Mouse (Mus musculus): Measurements from ENCODE around the gene Rab3gap1. TPM values are rescaled to one million over a fixed set of nuclear protein-coding genes. Genes with fewer than 3 reads are reported as not detected.

The Rab3gap1 gene
- total RNA-seq (2012; rRNA removed): 59.3 and 62.3 TPM in 2 replicates
- 10 to 100 TPM; 25.8 to 45.5 TPM for polyA plus RNA-seq (2012; ENCODE audit: insufficient read depth in 1 of 2, insufficient read length in 2 of 2, low read depth in 1 of 2, low replicate concordance in 2 of 2, missing spikeins in 1 of 2)

- peaks cover 0 to 11% of the 10 kb centered on the region in 2 experiments for H3K4me1 ChIP-seq (ENCODE audit: control insufficient read depth in 1 of 2, insufficient read depth in 2 of 2, low read length in 2 of 2)
- peak; percentile 94 for DNase-seq (ENCODE audit: low read depth, low spot score)
- TF ChIP-seq ZKSCAN1 (IDR thresholded peaks at IDR 0.05; ENCODE audit: low read depth, low read length) (no peak), POLR2AphosphoS2 (IDR thresholded peaks at IDR 0.05; ENCODE audit: low read length) (peak; percentile 95), MXI1 (IDR thresholded peaks at IDR 0.05; ENCODE audit: low read depth, low read length) (peak; percentile 77), ZNF384 (IDR thresholded peaks at IDR 0.05; ENCODE audit: low read depth, low read length) (no peak), POLR2A (IDR thresholded peaks at IDR 0.05; ENCODE audit: control insufficient read depth in 1 of 2, insufficient read depth in 1 of 2, low read depth in 1 of 2, low read length in 2 of 2, poor library complexity in 1 of 2) (peak; percentile 96 to 97), UBTF (IDR thresholded peaks at IDR 0.05; ENCODE audit: borderline replicate concordance, insufficient read depth, low read depth, low read length) (no peak), MYB (IDR thresholded peaks at IDR 0.05; ENCODE audit: low read depth, low read length) (no peak), KAT2A (conservative IDR thresholded peaks at IDR 0.05; ENCODE audit: low read depth, low read length) (peak; percentile 43; the same call in 1 of the 2 replicates), MAX (IDR thresholded peaks at IDR 0.05; ENCODE audit: low read length) (0 out of 2 replicates have a peak, but pooled peaks have one; percentile 16), NELFE (IDR thresholded peaks at IDR 0.05; ENCODE audit: low read depth, low read length) (peak; percentile 96), JUND (IDR thresholded peaks at IDR 0.05; ENCODE audit: low read depth, low read length) (0 out of 2 replicates have a peak, but pooled peaks have one; percentile 16), ZMIZ1 (IDR thresholded peaks at IDR 0.05; ENCODE audit: low read depth, low read length) (peak; percentile 81; the same call in 1 of the 2 replicates), SIN3A (IDR thresholded peaks at IDR 0.05; ENCODE audit: low read length) (peak; percentile 64), TCF12 (IDR thresholded peaks at IDR 0.05; ENCODE audit: low read depth, low read length) (peak; percentile 57), EP300 (IDR thresholded peaks at IDR 0.05; ENCODE audit: low read depth in 1 of 2, low read length in 2 of 2) (0 out of 4 replicates have a peak, but pooled peaks of 1 of the 2 experiments have one; percentile 11), ELF1 (IDR thresholded peaks at IDR 0.05; ENCODE audit: low read depth, low read length) (peak; percentile 61; the same call in 1 of the 2 replicates), TBP (IDR thresholded peaks at IDR 0.05; ENCODE audit: low read depth, low read length) (peak; percentile 57), HCFC1 (IDR thresholded peaks at IDR 0.05; ENCODE audit: low read depth, low read length) (peak; percentile 82)
- peak within 1 kb of the TSS; percentile 73 for H3K27ac ChIP-seq (ENCODE audit: control insufficient read depth, low read depth, low read length)
- H3K9me3 ChIP-seq (replicated peaks; ENCODE audit: insufficient read depth, low read length): no peaks in the 10 kb centered on the region
- peaks cover 0 to 10% of the 10 kb centered on the region in 2 experiments; a peak in 2 of 4 replicates for H3K36me3 ChIP-seq (ENCODE audit: control insufficient read depth in 1 of 2, insufficient read depth in 2 of 2, low read length in 2 of 2)
- H3K79me2 ChIP-seq (ENCODE audit: control insufficient read depth, insufficient read depth, low read length, poor library complexity): peaks cover 15% of the 10 kb centered on the region
- H3K9ac ChIP-seq (ENCODE audit: control insufficient read depth, low read depth, low read length, poor library complexity, severe bottlenecking): peak within 1 kb of the TSS; percentile 78
- no peaks in the 10 kb centered on the region for H3K27me3 ChIP-seq (ENCODE audit: control insufficient read depth in 1 of 2, insufficient read depth in 2 of 2, low read length in 2 of 2)
- peak within 1 kb of the TSS; percentile 81 to 93 for H3K4me3 ChIP-seq (ENCODE audit: control insufficient read depth in 1 of 2, insufficient read depth in 1 of 2, low read depth in 2 of 2, low read length in 2 of 2)
Measured at GRCm38 (mm10) chr1:127868300-127869261, at the start of gene Rab3gap1. Rab3gap1 (plus strand) TSS chr1:127868773.
